Mouse (Mus musculus): ENCODE measurements around the gene Cabp7.

DNA sequence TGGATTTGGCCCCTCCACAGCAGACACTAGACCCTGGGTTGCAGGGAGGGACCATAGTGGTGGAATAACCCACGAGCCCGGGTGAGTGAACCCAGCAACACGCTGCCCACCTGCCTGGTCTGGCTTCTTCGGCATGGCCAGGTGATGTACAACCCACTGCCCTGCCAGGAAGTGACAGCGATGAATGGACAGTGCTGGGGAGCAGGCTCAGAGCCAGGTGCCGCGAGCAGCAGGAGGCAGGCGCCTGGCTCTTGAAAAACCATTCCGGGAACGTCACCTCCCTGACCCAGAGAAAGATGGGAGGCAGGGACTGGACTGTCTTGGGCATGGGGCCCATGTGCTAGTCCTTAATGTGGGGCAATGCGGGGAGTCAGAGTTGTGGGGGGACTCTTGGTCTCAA is 8.3 kb upstream of the Cabp7 start:
- TF ChIP-seq CTCF (IDR thresholded peaks at IDR 0.05; ENCODE audit: low read depth, low read length) (no peak), POLR2AphosphoS5 (IDR thresholded peaks at IDR 0.05; ENCODE audit: insufficient replicate concordance, low read depth, low read length) (no peak), TAL1 (conservative IDR thresholded peaks at IDR 0.05; ENCODE audit: low read depth, low read length) (no peak), GATA1 (IDR thresholded peaks at IDR 0.05; ENCODE audit: borderline replicate concordance, low read length) (no peak), GATA2 (IDR thresholded peaks at IDR 0.05; ENCODE audit: borderline replicate concordance, low read depth, low read length) (no peak)

All from G1E (cell line).